Mouse (Mus musculus): ENCODE measurements around the gene Entr1.
"Not testable (repeated sequence)": the region's sequence is repeated elsewhere in the genome, so short reads cannot be mapped to it uniquely, and the experiment has no call there.

The Entr1 gene

DNA sequence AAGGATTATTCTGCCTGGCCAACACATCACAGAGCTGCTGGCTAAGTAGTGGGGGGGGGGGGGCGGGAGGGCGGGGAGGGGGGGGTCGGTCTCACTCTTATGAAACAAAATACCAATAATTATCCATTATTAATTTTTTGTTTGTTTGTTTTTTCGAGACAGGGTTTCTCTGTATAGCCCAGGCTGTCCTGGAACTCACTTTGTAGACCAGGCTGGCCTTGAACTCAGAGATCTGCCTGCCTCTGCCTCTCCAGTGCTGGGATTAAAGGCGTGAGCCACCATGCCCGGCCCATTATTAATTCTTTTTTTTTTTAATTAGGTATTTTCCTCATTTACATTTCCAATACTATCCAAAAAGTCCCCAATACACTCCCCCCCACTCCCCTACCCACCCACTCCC, 8.2 kb downstream of the Entr1 start:
- DNase-seq: not testable (repeated sequence)

DNA sequence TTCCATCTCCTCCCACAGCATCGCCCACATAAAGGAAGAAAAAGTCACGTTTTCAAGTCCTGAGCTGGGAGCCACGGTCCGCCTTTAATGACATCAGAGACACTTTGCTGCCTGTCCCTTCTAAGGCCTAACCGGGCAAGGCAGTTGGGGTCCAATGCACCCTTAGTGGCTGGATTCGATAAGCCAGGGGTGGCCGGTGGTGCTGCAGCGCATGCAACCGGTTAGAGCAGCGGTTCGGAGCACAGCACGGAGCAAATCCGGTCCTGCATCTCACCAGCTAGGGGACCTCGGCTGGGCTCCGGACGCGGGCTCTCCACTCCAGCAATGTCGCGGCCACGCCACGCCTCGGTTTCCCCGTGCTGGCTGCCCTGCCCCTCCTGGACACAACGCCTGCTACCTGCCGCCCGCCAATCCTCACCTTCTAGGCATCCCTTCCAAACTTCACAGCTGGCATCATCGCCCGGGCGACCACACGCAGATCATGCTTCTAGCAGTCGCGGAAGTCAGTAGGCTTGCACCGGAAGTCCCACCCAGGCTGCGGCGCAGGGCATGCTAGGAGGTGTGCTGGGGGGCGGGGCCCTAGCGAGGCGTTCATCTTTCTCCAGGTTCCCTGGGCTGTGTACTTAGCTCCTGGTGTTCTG, 8.9 kb downstream of the Entr1 start, which contains the start of gene Snapc4:
TSS of gene Snapc4 (minus strand) at position 523 of the 641 bp plus-strand sequence.
- DNase-seq: peak; percentile 90 to 94

DNA sequence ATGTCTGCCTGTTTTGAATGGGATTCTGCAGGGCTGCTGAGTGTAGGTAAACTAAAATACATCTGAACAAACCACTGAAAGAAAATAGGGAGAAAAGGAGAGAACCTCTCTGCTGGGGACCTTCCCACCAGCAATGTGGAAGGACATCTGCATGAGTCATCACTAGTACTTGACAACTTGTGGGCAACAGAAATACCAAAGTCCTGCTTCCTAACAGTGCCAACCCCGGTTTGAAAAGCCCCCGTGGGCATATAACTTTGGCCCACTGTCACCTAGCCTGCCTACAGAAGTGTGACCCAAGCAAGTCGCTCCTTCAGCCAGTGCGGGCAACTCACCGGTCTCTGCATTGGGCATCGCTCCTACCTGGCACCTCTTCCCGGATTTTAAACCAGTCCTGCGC, 16.7 kb downstream of the Entr1 start:
- no peak for DNase-seq

DNA sequence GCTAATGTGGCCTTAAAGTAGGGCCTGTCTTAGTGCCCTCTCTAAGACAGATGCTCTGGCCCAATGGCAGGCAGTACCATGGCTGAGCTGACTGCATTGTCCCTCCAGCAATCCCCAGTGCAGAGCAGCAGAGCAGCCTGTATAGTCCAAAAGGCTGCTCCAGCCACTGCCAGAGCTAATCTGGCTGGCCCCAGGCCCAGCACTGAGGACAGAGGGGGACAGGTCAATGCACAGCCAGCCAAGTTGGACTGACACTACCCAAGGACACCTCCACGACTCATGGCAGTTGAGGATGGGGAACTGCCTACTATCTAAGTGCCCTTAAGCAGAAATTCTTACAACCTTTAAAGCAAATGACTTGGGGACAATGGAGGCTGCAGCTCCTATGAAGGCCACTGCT, 20.5 kb downstream of the Entr1 start:
- no peak for DNase-seq

DNA sequence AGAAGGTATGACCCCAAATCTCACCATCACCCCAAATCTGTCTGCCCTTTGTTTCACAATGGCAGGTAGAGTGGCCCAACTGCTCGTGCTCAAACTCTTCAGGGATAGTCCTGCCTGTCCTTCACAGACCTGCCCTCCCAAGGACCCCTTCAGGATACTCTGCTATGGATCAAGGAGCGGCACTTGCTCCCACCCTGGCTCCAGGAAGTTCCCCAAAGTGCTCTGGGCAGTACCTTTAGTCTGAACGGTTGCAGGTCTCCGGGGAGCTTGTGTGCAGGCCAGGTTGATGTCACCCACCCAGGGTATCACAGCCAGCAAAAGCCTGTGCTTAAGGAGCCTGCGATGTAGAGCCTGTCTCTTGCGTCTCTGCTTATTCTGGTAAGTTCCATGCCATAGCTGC, 21.2 kb downstream of the Entr1 start:
- DNase-seq: no peak

DNA sequence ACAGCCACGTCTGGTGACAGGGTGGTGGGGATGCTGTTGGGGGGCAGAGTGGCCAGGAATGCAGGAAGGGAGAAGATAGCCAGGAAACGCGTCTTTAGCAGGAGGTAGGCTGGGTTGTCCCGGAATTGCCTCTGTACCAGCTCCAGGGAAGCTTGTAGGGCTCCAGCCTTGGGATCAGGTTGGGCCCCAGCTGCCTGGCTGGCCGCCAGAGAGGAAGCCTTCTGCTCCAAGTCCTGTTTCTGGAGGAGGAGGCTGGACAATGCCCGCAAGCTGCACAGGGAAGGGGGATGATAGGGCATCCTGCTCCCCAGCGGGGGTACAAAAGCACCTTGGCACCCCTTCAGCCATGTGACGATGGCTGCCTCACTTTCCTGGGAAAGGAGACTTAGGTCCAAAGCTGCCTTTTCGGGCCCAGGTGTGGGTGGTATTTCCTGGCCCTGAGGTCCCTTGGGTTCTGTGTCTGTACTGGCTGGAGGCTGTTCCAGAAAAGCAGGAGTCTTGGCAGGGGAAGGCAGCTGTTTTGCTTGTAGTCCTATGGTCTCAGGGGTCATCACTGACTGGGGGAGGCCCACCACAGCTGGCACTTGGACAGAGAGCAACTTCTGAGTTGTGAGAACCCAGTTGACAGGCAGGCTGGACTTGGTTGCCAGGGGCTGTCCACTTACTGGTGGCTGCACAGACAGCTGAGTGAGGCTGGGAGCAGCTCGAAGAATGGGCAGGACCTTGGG, 24.2 kb downstream of the Entr1 start:
- DNase-seq: peak; percentile 75 to 82

DNA sequence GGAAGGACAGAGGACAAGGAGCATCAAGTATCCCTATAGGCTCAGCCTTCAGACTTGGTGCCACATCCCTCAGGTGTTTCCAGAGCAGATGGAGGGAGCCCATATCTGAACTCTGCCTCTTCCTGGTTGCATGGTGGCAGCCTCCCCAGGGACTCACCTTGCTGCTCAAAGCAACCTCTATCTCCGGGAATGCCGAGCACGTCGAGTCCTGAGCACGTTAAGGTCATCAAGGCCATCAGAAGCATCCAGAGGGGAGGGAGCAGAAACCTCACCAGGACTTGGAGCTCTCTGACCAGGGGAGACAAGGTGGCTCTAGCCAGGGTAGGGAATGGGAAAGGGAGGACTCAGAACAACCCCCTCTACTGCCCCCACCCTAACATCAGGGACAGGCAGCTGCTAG, 25.6 kb downstream of the Entr1 start:
- DNase-seq: no peak

DNA sequence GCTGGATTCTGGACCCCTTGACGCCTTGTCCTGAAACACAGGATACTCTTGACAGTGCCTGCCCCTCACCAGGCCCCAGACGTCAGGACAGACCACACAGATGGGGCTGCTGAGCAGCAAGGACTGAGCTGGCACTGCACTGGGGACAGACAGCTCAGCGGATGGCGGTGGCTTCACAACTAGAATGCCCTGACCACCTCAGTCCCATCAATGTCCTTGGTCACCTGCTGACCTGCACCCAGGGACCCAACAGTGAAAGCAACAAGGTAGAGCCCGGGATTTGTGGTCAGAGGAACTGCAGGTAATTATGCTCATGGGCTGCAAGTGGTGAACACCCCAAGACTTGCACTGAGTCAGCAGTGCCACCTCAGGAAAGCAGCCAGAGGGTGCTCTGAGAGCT, 26.1 kb downstream of the Entr1 start:
- no peak for DNase-seq

DNA sequence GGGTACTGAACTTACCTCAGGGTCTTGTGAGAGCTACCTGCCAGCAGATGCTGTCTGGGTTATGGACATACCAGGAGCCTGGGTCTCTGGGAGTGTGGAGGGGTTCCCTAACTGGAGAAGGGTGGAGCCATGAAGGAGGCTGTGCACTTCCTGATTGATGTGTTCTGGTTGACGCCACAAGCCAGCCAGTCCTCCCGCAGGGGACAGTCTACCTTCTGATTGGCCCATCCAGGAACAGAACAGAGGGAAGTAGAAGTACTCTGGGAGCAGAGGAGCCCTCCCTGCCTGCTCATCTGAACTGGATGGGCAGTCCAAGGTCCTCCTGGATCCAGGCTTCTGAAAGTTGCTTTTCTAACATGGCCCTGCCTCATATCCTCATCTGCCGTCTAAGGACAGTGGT, 28.3 kb downstream of the Entr1 start, which contains the start of gene Card9:
TSS of gene Card9 (minus strand) at position 147 of the 400 bp plus-strand sequence.
- no peak for DNase-seq

DNA sequence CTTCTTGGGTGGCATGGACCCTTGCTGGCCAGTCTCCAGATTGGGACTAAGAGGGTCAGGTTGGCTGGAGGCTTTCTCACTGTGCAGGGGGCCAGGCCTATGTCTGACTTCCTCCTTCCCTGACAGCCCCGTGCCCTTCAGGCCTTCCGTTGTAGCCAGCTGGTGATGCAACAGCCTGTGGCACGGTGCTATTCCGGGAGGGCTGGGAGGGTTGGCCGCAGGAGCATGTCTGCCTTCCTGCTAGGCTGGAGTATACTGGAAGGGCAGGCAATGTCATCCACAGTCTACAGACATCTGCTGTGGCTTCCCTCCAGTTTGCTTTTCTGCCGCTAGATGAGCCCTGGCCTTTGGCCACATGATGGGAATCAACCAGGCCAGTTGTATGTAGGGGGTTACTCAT, 29.1 kb downstream of the Entr1 start:
- DNase-seq: no peak

DNA sequence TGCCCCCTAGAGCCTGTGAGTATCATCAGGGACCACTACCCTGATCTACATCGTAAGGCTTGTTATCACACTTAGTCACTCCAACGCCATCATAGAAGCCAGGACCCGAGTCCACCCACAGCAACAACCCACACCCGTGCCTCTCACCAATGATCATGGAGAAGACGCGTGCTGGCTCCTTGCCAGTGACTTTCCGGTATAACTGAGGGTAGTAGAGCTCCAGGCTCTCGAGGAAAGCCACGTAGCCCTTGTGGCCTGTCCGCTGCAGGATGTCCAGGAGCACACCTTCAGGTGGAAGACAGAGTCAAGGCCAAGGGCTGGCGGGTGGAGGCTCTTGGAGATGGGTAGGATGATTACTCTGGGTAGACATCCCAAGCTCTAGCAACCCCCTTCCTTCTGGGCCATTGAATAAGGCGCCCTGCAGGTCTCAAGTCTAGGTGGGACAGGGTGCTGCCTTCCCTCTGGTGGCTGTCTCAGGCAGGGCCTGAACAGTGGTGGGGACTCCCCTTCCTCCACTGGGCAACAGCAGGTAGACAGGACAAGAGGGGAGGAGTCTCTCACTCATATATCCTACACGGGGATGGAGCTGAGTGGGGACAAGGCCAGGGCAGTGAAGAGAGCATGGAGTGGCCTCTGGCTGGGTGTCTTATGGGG, 30.3 kb downstream of the Entr1 start:
- DNase-seq: no peak

DNA sequence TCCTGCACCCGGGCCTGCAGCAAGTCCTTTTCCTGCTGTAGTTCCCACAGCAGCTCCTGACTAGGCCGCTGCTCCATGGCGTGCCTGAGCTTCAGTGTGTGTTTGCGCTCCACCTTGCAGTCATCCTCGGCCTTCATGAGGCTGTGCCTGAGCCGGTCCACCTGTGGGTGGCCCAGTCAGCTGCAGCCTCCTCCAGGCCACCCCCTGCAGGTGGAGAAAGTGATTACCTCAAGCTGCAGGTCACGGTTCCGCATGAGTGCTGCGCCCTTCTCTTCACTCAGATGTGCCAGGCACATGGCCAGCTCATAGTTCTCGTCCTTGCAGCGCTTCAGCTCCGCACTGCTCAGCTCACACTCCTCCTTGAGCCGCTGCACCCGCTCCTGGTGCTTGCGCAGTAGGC, 31.6 kb downstream of the Entr1 start:
- DNase-seq: peak; percentile 73 to 85

DNA sequence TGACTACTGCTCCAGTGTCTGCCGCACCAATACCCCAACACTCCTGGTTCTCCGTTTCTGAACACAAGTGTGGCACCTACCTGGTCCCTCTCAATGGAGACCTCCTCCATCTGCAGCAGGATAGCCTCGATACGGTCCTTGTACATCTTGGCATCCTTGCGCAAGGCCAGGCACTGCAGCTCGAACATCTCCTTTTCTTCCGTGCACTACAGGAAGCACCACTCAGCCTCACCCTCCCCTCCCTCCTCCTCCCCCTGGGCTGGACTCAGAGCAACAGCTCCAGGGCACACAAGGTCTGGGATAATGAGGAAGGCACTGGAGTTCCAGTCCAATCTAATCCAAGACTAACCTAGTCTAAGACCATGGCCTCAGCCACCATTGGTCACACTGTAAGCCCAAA, 32.4 kb downstream of the Entr1 start:
- DNase-seq: no peak

DNA sequence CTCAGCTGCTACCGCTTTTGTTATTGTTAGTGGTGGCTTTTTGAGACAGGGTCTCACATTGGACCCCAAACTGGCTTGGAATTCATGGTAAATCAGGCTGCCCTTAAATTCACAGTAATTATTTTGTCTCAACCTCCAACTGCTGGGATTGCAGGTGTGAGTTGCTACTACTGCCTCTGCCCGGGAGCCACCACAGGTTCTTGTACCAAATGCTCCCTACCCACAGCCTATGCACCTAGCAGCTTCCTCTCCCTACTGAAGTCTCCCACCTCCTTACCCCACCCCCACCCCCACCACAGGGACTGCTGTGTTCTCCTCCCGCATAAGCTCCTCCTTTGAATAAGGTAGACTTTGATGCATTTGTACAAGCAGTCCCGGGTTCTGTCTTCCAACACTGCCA, 32.9 kb downstream of the Entr1 start:
- DNase-seq: no peak

DNA sequence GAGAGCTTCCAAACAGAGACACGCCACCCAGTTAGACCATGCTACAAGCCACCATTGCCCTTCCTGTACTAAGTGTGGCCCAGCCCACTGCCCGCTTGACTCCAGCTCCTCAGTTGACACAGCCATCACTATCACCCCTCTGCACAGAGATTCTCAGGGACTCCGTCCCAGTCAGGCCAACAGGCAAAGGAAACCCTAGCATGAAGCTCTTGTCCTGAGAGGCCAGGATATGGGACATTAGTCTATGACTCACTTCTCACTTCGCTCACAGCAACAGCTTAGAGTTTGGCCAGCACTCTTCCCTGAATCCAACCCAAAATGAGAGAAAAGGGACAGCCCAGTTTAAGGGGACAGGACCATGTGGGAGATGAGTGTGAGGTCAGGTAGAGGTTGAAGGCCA, 34.7 kb downstream of the Entr1 start:
- DNase-seq: no peak

DNA sequence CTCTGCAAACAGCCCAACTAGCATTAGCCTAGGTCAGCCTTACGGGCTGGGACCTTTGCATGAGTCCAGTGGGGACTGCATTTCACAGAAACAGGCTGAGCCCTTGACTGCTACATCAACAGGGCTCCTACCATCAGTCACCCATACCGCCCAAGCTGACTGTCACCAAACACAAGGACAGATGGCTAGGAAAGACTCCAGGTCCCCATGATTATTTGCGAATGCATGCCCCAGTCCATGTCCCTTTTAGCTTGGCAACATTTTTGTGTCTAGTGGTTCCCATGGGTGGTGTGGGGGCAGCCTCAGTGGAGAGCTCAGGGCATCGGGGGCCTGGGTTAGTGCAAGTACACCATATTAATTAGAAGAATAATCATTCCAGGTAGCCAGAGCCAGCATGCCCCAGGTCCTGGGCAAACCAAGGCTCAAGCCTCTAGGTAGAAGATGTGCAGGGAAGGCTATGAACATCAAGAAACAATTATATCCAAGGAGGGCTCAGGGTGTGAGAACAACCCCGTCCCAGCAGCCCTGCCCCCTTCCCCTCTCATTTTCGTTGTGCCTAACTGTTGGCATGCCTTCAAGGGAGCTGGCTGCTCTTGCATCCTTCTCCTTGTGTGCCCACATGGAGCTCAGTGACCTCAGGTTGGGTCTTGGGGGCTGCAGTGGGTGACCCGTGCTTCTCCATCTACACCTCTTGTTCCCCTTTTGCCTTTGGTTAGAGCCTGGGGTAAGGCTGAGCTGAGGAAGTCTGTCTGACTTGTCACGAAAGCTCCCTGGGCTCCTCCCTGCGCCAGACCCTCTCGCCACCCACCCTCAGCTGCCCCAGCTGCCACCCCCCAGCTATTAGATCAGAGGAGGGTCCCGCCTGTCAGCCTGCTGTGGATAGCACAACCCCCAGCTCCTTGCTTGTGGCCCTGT, 35.8 kb downstream of the Entr1 start:
- DNase-seq: no peak

DNA sequence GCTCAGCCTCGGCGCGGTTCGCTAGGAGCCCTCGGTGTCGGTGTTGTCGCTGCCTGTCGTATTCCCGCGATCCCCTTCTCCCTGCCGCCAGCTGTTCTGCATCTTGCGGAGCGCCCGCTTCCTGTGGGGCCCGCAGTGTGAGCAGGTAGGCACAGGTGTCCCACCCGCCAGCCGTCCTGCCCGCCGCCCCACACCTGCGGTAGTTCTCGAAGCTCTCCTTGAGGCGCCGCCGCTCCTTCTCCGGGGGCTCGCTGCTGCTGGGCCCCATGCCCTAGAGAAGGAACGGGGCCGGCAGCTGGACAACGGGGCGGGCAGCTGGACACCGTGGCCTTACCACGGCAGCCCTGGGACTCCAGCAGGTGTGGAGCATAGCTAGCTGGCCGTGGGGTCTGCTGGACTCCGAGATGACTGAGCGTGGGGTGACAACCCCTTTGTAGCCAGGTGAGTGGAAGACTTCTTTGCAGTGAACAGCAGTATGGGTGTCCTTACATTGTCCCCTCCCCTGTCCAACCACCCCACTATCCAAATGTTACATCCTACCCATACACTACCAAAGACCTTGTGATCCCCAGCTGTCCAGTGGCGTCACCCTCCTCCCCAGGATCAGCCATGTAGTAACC, 36.7 kb downstream of the Entr1 start:
- no peak for DNase-seq

DNA sequence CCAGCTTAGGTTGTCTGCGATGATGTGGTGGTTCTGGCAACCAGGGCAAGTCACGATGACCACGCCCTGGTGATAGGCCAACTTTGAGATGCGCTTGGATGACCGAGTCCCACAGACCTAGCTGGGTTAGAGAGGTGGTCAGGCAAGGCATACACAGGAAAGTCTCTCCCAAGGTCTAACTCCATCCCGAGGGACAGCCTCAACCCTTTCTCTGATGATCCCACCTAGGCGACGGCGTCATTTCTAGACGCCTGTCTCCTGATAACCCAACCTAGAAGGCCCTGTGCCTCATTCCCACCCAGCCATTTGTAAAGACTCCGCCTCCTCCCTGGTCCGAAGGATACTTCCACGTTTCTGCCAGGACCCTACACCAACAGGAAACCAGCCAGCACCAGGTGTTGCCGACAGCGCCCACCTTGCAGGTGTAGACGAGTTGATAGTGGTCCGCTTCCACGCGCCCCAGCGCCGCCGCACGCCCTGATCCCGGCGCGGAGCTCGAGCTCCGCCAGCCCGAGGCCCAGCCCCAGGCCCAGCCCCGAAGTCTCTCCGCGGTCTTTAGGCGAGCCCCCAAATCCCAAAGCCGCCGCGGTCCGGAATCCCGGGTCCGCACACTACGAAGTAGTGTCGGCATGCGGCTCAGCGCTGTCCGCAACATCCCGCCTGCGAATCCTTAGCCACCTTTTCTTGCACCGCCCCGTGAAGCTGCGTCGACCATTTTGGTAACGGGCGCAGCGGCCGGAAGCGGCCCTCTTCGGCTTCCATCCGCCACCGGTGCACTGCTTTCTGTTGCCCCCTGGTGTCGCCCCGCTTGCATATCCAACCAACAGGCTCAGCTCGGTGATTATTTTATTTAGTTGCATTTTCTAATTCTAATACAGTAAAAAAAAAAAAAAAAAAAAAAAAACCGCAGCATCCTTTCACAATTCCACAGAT, 37.5 kb downstream of the Entr1 start, which contains the start of gene Dnlz:
TSS of gene Dnlz (minus strand) at position 753 of the 933 bp plus-strand sequence.
- DNase-seq: peak; percentile 96 to 98

DNA sequence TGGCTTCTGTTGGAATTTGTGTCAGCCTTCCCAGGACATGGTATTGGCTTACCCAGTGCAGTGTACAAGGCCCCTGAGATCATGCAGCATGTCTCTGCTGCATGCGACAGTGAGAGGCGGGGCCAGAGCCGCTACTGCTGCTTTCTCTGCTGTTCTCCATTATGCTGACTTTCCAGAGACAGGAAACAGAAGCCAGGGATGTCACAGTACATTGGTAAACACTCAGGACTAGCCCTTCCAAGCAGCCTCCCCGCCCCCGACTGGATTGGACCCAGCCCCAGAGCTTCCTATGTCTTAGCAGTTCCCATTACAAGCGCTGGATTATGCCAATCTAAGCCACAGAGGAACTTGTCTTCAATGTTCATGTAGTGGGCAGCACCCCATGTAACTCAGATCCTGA, 40.9 kb downstream of the Entr1 start:
- DNase-seq: peak; percentile 64 to 75

DNA sequence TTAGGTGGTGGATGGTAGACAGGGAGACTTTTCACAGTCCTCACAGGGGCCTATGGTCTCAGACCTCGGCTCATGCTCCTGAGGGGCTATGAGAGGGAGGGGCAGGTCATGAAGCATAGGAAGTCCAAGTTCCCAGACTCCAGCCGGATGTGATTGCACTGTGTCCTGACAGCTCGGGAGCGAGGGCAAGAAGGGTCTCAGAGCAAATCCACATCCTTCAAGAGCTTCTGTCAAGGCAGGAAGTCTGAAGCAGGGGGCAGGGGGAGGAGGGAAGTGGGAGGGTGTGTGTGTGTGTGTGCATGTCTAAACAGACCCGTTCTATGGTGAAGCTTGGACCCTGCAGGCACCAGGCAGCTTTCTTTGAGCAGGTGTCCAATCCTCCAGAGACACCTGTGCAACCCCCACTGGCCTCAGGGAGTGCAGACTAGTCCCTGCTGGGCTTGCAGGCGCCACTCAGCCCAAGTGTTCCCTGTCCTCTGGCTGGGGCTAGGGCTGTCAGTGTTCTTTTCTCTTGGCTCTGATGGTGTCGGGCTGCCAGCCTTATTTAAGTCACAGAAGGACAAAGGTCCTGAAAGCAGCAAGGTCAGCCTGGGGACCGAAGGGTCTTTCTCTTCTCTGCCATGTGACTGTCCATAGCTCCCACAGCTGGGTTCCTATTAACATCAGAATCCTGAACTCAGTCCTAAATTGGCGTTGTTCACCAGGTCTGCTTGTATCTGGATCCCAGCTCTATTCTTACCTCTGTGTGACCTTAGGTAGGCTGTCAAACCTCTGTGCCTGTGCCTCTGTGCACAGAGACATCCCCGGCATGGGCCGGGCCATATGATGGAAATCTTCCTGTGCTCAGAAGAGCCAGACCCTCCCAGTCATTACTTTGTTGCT, 46.3 kb downstream of the Entr1 start:
- peak; percentile 70 to 80 for DNase-seq
